Mouse (Mus musculus): Measurements from ENCODE around the gene Mast2. TPM values are rescaled to one million over a fixed set of nuclear protein-coding genes. Genes with fewer than 3 reads are reported as not detected.

The Mast2 gene
- polyA plus RNA-seq, 1 experiment from 2014 or later, result 21.9 TPM

- Histone ChIP-seq H3K36me3 (ENCODE audit: control insufficient read depth, insufficient read depth, low read length) (peaks cover 4% of the 10 kb centered on the region; the same call in 1 of the 2 replicates), H3K27ac (ENCODE audit: low read depth, low read length) (no peak overlapping the region), H3K4me2 (no peak overlapping the region), H3K4me3 (ENCODE audit: low read depth, low read length) (no peak overlapping the region), H3K9ac (ENCODE audit: low read depth, low read length) (no peak overlapping the region), H3K9me3 (ENCODE audit: control insufficient read depth, low read length) (no peaks in the 10 kb centered on the region), H3K4me1 (replicated peaks; ENCODE audit: control insufficient read depth, insufficient read depth, low read length) (no peaks in the 10 kb centered on the region), H3K27me3 (replicated peaks; ENCODE audit: control insufficient read depth, insufficient read depth, low read length) (no peaks in the 10 kb centered on the region)
- no peak for DNase-seq (ENCODE audit: low spot score)
- no peak for ATAC-seq (replicated peaks; ENCODE audit: low FRiP score)
- 87% methylated on average over 3 of the region's 3 CpGs for WGBS
Observed at GRCm38 (mm10) chr4:116329256-116329655, 134.7 kb downstream of the Mast2 start.

- no peak overlapping the region for H3K9ac ChIP-seq (ENCODE audit: low read depth, low read length)
- no peak overlapping the region for H3K4me3 ChIP-seq (ENCODE audit: low read depth, low read length)
- DNase-seq (ENCODE audit: low spot score) (no peak), ATAC-seq (replicated peaks; ENCODE audit: low FRiP score) (no peak)
- no peaks in the 10 kb centered on the region for H3K27me3 ChIP-seq (replicated peaks; ENCODE audit: control insufficient read depth, insufficient read depth, low read length)
- H3K27ac ChIP-seq (ENCODE audit: low read depth, low read length), result no peak overlapping the region
- no peak overlapping the region for H3K4me2 ChIP-seq
- no peaks in the 10 kb centered on the region for H3K4me1 ChIP-seq (replicated peaks; ENCODE audit: control insufficient read depth, insufficient read depth, low read length)
- peaks cover 2% of the 10 kb centered on the region; the same call in 1 of the 2 replicates for H3K36me3 ChIP-seq (ENCODE audit: control insufficient read depth, insufficient read depth, low read length)
- WGBS, result 87% methylated on average over 6 of the region's 6 CpGs
- H3K9me3 ChIP-seq (ENCODE audit: control insufficient read depth, low read length), result no peaks in the 10 kb centered on the region
Observed at GRCm38 (mm10) chr4:116322127-116322526, 141.9 kb downstream of the Mast2 start.

GRCm38 (mm10) chr4:116317575-116317974 lies 146.4 kb downstream of the Mast2 start:
- Histone ChIP-seq H3K4me1 (replicated peaks; ENCODE audit: control insufficient read depth, insufficient read depth, low read length) (no peaks in the 10 kb centered on the region), H3K36me3 (ENCODE audit: control insufficient read depth, insufficient read depth, low read length) (0 out of 2 replicates have a peak, but pooled peaks cover 2% of the 10 kb centered on the region), H3K9ac (ENCODE audit: low read depth, low read length) (no peak overlapping the region), H3K9me3 (ENCODE audit: control insufficient read depth, low read length) (no peaks in the 10 kb centered on the region), H3K27ac (ENCODE audit: low read depth, low read length) (no peak overlapping the region), H3K4me2 (no peak overlapping the region), H3K4me3 (ENCODE audit: low read depth, low read length) (no peak overlapping the region), H3K27me3 (replicated peaks; ENCODE audit: control insufficient read depth, insufficient read depth, low read length) (no peaks in the 10 kb centered on the region)
- DNase-seq (ENCODE audit: low spot score) (no peak), ATAC-seq (replicated peaks; ENCODE audit: low FRiP score) (no peak)
- 90% methylated on average over 4 of the region's 4 CpGs for WGBS

GRCm38 (mm10) chr4:116304551-116304950 lies 159.4 kb downstream of the Mast2 start:
- no peaks in the 10 kb centered on the region for H3K4me1 ChIP-seq (replicated peaks; ENCODE audit: control insufficient read depth, insufficient read depth, low read length)
- no peak overlapping the region for H3K4me2 ChIP-seq
- H3K27ac ChIP-seq (ENCODE audit: low read depth, low read length), result no peak overlapping the region
- no peak overlapping the region for H3K4me3 ChIP-seq (ENCODE audit: low read depth, low read length)
- DNase-seq (ENCODE audit: low spot score) (no peak), ATAC-seq (replicated peaks; ENCODE audit: low FRiP score) (no peak)
- no peak overlapping the region for H3K9ac ChIP-seq (ENCODE audit: low read depth, low read length)
- H3K9me3 ChIP-seq (ENCODE audit: control insufficient read depth, low read length), result no peaks in the 10 kb centered on the region
- 14% methylated on average over 1 of the region's 1 CpGs for WGBS
- H3K36me3 ChIP-seq (ENCODE audit: control insufficient read depth, insufficient read depth, low read length), result peaks cover 13% of the 10 kb centered on the region
- H3K27me3 ChIP-seq (replicated peaks; ENCODE audit: control insufficient read depth, insufficient read depth, low read length), result no peaks in the 10 kb centered on the region

GRCm38 (mm10) chr4:116300878-116301355 lies 163.1 kb downstream of the Mast2 start:
- WGBS, result 40% methylated on average over 4 of the region's 4 CpGs
- Histone ChIP-seq H3K27ac (ENCODE audit: low read depth, low read length) (no peak overlapping the region), H3K36me3 (ENCODE audit: control insufficient read depth, insufficient read depth, low read length) (no peaks in the 10 kb centered on the region; the same call in 1 of the 2 replicates), H3K9ac (ENCODE audit: low read depth, low read length) (no peak overlapping the region), H3K4me3 (ENCODE audit: low read depth, low read length) (no peak overlapping the region), H3K4me2 (no peak overlapping the region), H3K9me3 (ENCODE audit: control insufficient read depth, low read length) (no peaks in the 10 kb centered on the region), H3K27me3 (replicated peaks; ENCODE audit: control insufficient read depth, insufficient read depth, low read length) (no peaks in the 10 kb centered on the region), H3K4me1 (replicated peaks; ENCODE audit: control insufficient read depth, insufficient read depth, low read length) (no peaks in the 10 kb centered on the region)
- no peak for DNase-seq (ENCODE audit: low spot score)
- peak; percentile 49 for ATAC-seq (replicated peaks; ENCODE audit: low FRiP score)

GRCm38 (mm10) chr4:116293296-116293695 lies 170.7 kb downstream of the Mast2 start:
- H3K27ac ChIP-seq (ENCODE audit: low read depth, low read length), result no peak overlapping the region
- H3K9ac ChIP-seq (ENCODE audit: low read depth, low read length), result no peak overlapping the region
- H3K9me3 ChIP-seq (ENCODE audit: control insufficient read depth, low read length), result no peaks in the 10 kb centered on the region
- H3K4me3 ChIP-seq (ENCODE audit: low read depth, low read length), result no peak overlapping the region
- WGBS, result 76% methylated on average over 12 of the region's 12 CpGs
- no peaks in the 10 kb centered on the region for H3K27me3 ChIP-seq (replicated peaks; ENCODE audit: control insufficient read depth, insufficient read depth, low read length)
- H3K4me2 ChIP-seq, result no peak overlapping the region
- H3K36me3 ChIP-seq (ENCODE audit: control insufficient read depth, insufficient read depth, low read length), result peaks cover 5% of the 10 kb centered on the region
- ATAC-seq (replicated peaks; ENCODE audit: low FRiP score) (peak; percentile 39; the same call in 1 of the 2 replicates), DNase-seq (ENCODE audit: low spot score) (no peak)
- no peaks in the 10 kb centered on the region for H3K4me1 ChIP-seq (replicated peaks; ENCODE audit: control insufficient read depth, insufficient read depth, low read length)

- no peak for ATAC-seq (replicated peaks; ENCODE audit: low FRiP score)
- WGBS, result 89% methylated on average over 6 of the region's 6 CpGs
Observed at GRCm38 (mm10) chr4:116291561-116291960, 172.4 kb downstream of the Mast2 start.

GRCm38 (mm10) chr4:116282211-116282610 lies 181.8 kb downstream of the Mast2 start:
- ATAC-seq (replicated peaks; ENCODE audit: low FRiP score), result no peak
- H3K9ac ChIP-seq (ENCODE audit: low read depth, low read length), result no peak overlapping the region
- no peaks in the 10 kb centered on the region for H3K27me3 ChIP-seq (replicated peaks; ENCODE audit: control insufficient read depth, insufficient read depth, low read length)
- 74% methylated on average over 2 of the region's 2 CpGs for WGBS
- H3K9me3 ChIP-seq (ENCODE audit: control insufficient read depth, low read length), result no peaks in the 10 kb centered on the region
- H3K4me3 ChIP-seq (ENCODE audit: low read depth, low read length), result no peak overlapping the region
- no peak overlapping the region for H3K27ac ChIP-seq (ENCODE audit: low read depth, low read length)
- H3K36me3 ChIP-seq (ENCODE audit: control insufficient read depth, insufficient read depth, low read length), result no peaks in the 10 kb centered on the region
- no peak for DNase-seq (ENCODE audit: low spot score)
- no peaks in the 10 kb centered on the region for H3K4me1 ChIP-seq (replicated peaks; ENCODE audit: control insufficient read depth, insufficient read depth, low read length)
- H3K4me2 ChIP-seq, result no peak overlapping the region

More at GRCm38 (mm10) chr4:116291561-116291960, 172.4 kb downstream of the Mast2 start:
- Histone ChIP-seq H3K4me2 (no peak overlapping the region), H3K27ac (ENCODE audit: low read depth, low read length) (no peak overlapping the region), H3K9ac (ENCODE audit: low read depth, low read length) (no peak overlapping the region), H3K4me3 (ENCODE audit: low read depth, low read length) (no peak overlapping the region), H3K27me3 (replicated peaks; ENCODE audit: control insufficient read depth, insufficient read depth, low read length) (no peaks in the 10 kb centered on the region), H3K36me3 (ENCODE audit: control insufficient read depth, insufficient read depth, low read length) (peaks cover 5% of the 10 kb centered on the region), H3K9me3 (ENCODE audit: control insufficient read depth, low read length) (no peaks in the 10 kb centered on the region), H3K4me1 (replicated peaks; ENCODE audit: control insufficient read depth, insufficient read depth, low read length) (no peaks in the 10 kb centered on the region)
- no peak for DNase-seq (ENCODE audit: low spot score)

GRCm38 (mm10) chr4:116268220-116268619 lies 195.8 kb downstream of the Mast2 start:
- no peaks in the 10 kb centered on the region; the same call in 1 of the 2 replicates for H3K36me3 ChIP-seq (ENCODE audit: control insufficient read depth, insufficient read depth, low read length)
- no peak for DNase-seq (ENCODE audit: low spot score)
- 87% methylated on average over 6 of the region's 6 CpGs for WGBS

More at GRCm38 (mm10) chr4:116268220-116268619, 195.8 kb downstream of the Mast2 start:
- Histone ChIP-seq H3K27ac (ENCODE audit: low read depth, low read length) (no peak overlapping the region), H3K4me2 (no peak overlapping the region), H3K27me3 (replicated peaks; ENCODE audit: control insufficient read depth, insufficient read depth, low read length) (no peaks in the 10 kb centered on the region), H3K9ac (ENCODE audit: low read depth, low read length) (no peak overlapping the region), H3K4me3 (ENCODE audit: low read depth, low read length) (no peak overlapping the region), H3K9me3 (ENCODE audit: control insufficient read depth, low read length) (no peaks in the 10 kb centered on the region), H3K4me1 (replicated peaks; ENCODE audit: control insufficient read depth, insufficient read depth, low read length) (no peaks in the 10 kb centered on the region)
- ATAC-seq (replicated peaks; ENCODE audit: low FRiP score), result no peak

Measured in liver, embryonic 11.5 days (tissue).